Mouse (Mus musculus): ENCODE measurements around the gene Gnaz.

DNA sequence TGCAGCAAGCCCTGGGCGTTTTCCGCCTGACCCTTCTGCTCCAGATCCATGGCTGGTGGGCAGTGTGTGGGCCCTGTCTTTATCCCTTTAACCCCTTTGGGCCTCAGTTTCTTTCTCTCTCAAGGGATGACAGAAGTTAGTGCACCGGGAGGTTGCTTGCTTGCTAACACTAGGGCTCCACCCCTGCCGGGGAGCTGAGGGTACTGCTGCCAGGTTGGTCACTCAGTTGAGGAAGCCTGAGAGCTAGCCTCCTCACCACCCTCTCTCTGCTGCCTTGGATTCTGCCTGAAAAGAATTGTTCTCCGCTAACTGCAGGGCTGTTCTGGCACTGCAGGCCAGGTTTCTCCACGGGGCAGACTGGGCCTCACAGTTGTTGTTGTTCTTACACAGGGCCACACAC is 6.0 kb downstream of the Gnaz start:
- TF ChIP-seq CTCF (IDR thresholded peaks at IDR 0.05; ENCODE audit: low read depth, low read length) (no peak), POLR2A (IDR thresholded peaks at IDR 0.05; ENCODE audit: extremely low read depth, insufficient read depth, low read length) (no peak)

All from liver, adult 2 months (tissue).